Mouse (Mus musculus) urinary bladder, adult 18-20 months (tissue): ENCODE data around the gene Ldlr.
"Not testable (repeated sequence)": the region's sequence is repeated elsewhere in the genome, so short reads cannot be mapped to it uniquely, and the experiment has no call there.

ENCODE experiments used
- DNase-seq, 2 experiments: peaks; one replicate each; pipeline ENCODE4 v3.0.0; 2022; ENCODE audit warnings: low spot score in 2 of 2, mixed read lengths in 2 of 2

Gene Ldlr

GRCm38 (mm10) chr9:21723377-21724146 lies at the start of gene Ldlr:
TSS of gene Ldlr (plus strand) at chr9:21723483.
- peak; percentile 82 to 86 for DNase-seq

- DNase-seq = no peak
Measured at GRCm38 (mm10) chr9:21677706-21678105, 45.6 kb upstream of the Ldlr start.

- DNase-seq = no peak
Measured at GRCm38 (mm10) chr9:21680448-21680847, 42.8 kb upstream of the Ldlr start.

- DNase-seq = no peak
Measured at GRCm38 (mm10) chr9:21682827-21683226, 40.5 kb upstream of the Ldlr start.

- DNase-seq = no peak
Measured at GRCm38 (mm10) chr9:21683897-21684296, 39.4 kb upstream of the Ldlr start.

- DNase-seq = no peak
Measured at GRCm38 (mm10) chr9:21688554-21688953, 34.7 kb upstream of the Ldlr start.

- DNase-seq = no peak
Measured at GRCm38 (mm10) chr9:21690031-21690430, 33.3 kb upstream of the Ldlr start.

GRCm38 (mm10) chr9:21691862-21692261 lies 31.4 kb upstream of the Ldlr start:
- DNase-seq = no peak

- no peak for DNase-seq
Measured at GRCm38 (mm10) chr9:21692491-21692890, 30.8 kb upstream of the Ldlr start.

GRCm38 (mm10) chr9:21694071-21694470 lies 29.2 kb upstream of the Ldlr start:
- DNase-seq = no peak

- no peak for DNase-seq
Measured at GRCm38 (mm10) chr9:21695229-21695792, 28.0 kb upstream of the Ldlr start.

- no peak for DNase-seq
Measured at GRCm38 (mm10) chr9:21697121-21697520, 26.2 kb upstream of the Ldlr start.

GRCm38 (mm10) chr9:21699280-21699679 lies 24.0 kb upstream of the Ldlr start:
- DNase-seq = not testable (repeated sequence)

GRCm38 (mm10) chr9:21701091-21701490 lies 22.2 kb upstream of the Ldlr start:
- no peak for DNase-seq

- no peak for DNase-seq
Measured at GRCm38 (mm10) chr9:21703494-21703893, 19.8 kb upstream of the Ldlr start.

GRCm38 (mm10) chr9:21706085-21706484 lies 17.2 kb upstream of the Ldlr start:
- DNase-seq = no peak

- no peak for DNase-seq
Measured at GRCm38 (mm10) chr9:21706586-21707265, 16.6 kb upstream of the Ldlr start.

- DNase-seq = no peak
Measured at GRCm38 (mm10) chr9:21709340-21709739, 13.9 kb upstream of the Ldlr start.

GRCm38 (mm10) chr9:21715298-21715697 lies 8.0 kb upstream of the Ldlr start:
- DNase-seq = peak; percentile 42 to 66

- no peak for DNase-seq
Measured at GRCm38 (mm10) chr9:21717015-21717414, 6.3 kb upstream of the Ldlr start.

- no peak for DNase-seq
Measured at GRCm38 (mm10) chr9:21721036-21721435, 2.2 kb upstream of the Ldlr start.

GRCm38 (mm10) chr9:21724147-21724536 lies 859 bp downstream of the Ldlr start:
- DNase-seq = peak; percentile 84 to 87
